Comparison of ENCODE assay signal across 31 mouse cellular contexts in the genomic region with DNA sequence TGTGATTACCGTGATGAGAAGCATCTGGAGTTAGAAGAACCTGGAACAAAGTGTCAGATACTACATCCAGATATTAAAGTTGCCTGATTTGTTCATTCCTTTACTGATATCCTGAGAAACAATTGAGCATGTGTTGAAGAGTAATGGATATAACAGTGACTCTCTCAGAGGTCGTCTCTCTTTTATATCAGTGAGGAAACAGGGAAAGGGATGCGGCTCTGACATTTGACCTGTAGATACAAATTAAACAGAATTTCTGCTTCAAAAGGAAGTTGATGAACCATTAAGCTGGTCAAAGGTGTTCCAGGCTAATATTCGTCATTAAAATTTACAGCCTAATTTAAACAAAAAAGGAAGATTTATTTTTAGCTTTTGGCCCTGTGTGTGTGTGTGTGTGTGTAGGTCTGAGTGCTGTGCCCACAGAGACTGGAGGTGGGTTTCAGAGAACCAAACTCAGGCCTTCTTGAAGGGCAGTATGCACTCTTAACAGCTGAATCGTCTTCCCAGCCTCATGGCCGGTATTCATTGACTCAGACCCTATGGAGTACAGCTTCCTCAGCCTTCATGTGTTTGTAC.
DNase-seq lines count a peak whose midpoint lies in the region; ATAC-seq and TF ChIP-seq lines count a peak whose summit lies in the region.
"Had no signal": no experiment of that assay in that cellular context is flagged by ENCODE, and none has a peak within 500 bp of the region (broad histone marks: within the 10 kb centered on the region; RNA-seq: fewer than 3 reads in every experiment).

No protein-coding gene starts in this region.

- H3K4me3 ChIP-seq in kidney, embryonic 14.5 days (ENCODE audit: low read length): no peak overlapping the region
- no peak overlapping the region for H3K4me3 ChIP-seq in kidney, postnatal 0 days (replicated peaks; ENCODE audit: low read depth, low read length)
- H3K4me3 ChIP-seq: embryonic facial prominence, embryonic 10.5 days; embryonic facial prominence, embryonic 13.5 days; erythroblast, embryonic 14.5 days; forebrain, embryonic 12.5 days; forebrain, embryonic 15.5 days; heart, adult 2 months; heart, embryonic 10.5 days; heart, embryonic 13.5 days had no signal

- peak; percentile 81 for ATAC-seq in kidney, embryonic 14.5 days (ENCODE audit: low FRiP score, low TSS enrichment)
- no peak for ATAC-seq in kidney, postnatal 0 days (replicated peaks; ENCODE audit: low FRiP score, low read depth)
- ATAC-seq: forebrain, embryonic 15.5 days; hindbrain, postnatal 0 days; Patski had no signal

- no peaks in the 10 kb centered on the region for H3K36me3 ChIP-seq in kidney, embryonic 14.5 days (ENCODE audit: control insufficient read depth, insufficient read depth, low read length)
- H3K36me3 ChIP-seq in kidney, postnatal 0 days (ENCODE audit: insufficient read depth, low read length): no peaks in the 10 kb centered on the region
- H3K36me3 ChIP-seq: embryonic facial prominence, embryonic 10.5 days; forebrain, embryonic 12.5 days; forebrain, embryonic 15.5 days; G1E; heart, embryonic 10.5 days; heart, embryonic 13.5 days had no signal

- DNase-seq in embryo, embryonic 11 days: peak; percentile 7
- no peak for DNase-seq in embryo, embryonic 10 days (ENCODE audit: low spot score)
- no peak for DNase-seq in kidney, postnatal 14 days
- peak; percentile 69 for DNase-seq in kidney, postnatal 0 days (ENCODE audit: low spot score)
- no peak for DNase-seq in kidney, adult 18-20 months
- no peak for DNase-seq in T-cell, adult 2 months (ENCODE audit: low spot score)
- DNase-seq: adrenal gland, adult 2 months; adrenal gland, postnatal 14 days; B cell, adult 2 months; cerebellum, adult 11 months; cerebellum, adult 2 months; cerebellum, adult 9-11 months; cerebellum, postnatal 25 days; gastrocnemius, postnatal 10 days; gastrocnemius, postnatal 36 days; heart, adult 2 months; heart, postnatal 14 days; heart, postnatal 4 days had no signal

- H3K9ac ChIP-seq in kidney, embryonic 14.5 days (ENCODE audit: low read depth, low read length): no peak overlapping the region
- H3K9ac ChIP-seq in kidney, postnatal 0 days (ENCODE audit: low read depth, low read length): no peak overlapping the region
- H3K9ac ChIP-seq: embryonic facial prominence, embryonic 13.5 days; forebrain, embryonic 12.5 days; forebrain, embryonic 15.5 days; heart, embryonic 13.5 days; hindbrain, embryonic 14.5 days had no signal

- H3K4me2 ChIP-seq in kidney, embryonic 14.5 days (replicated peaks; ENCODE audit: low read depth, low read length): no peak overlapping the region
- H3K4me2 ChIP-seq in kidney, postnatal 0 days (ENCODE audit: low read length): no peak overlapping the region
- H3K4me2 ChIP-seq: embryonic facial prominence, embryonic 13.5 days; forebrain, embryonic 12.5 days; forebrain, embryonic 15.5 days; heart, embryonic 13.5 days; hindbrain, embryonic 14.5 days had no signal

- WGBS in kidney, embryonic 14.5 days: 17% methylated on average over 6 of the region's 6 CpGs
- 19% methylated on average over 6 of the region's 6 CpGs for WGBS in kidney, postnatal 0 days

- H3K9me3 ChIP-seq in kidney, embryonic 14.5 days (ENCODE audit: control insufficient read depth, low read length): no peaks in the 10 kb centered on the region
- no peaks in the 10 kb centered on the region for H3K9me3 ChIP-seq in kidney, postnatal 0 days (replicated peaks; ENCODE audit: low read length)
- H3K9me3 ChIP-seq: embryonic facial prominence, embryonic 10.5 days; embryonic facial prominence, embryonic 13.5 days; forebrain, embryonic 12.5 days; forebrain, embryonic 15.5 days; G1E; heart, embryonic 10.5 days; heart, embryonic 13.5 days had no signal

- TF ChIP-seq CTCF in kidney, postnatal 0 days (IDR thresholded peaks at IDR 0.05; ENCODE audit: low read depth): no peak

- H3K27ac ChIP-seq in kidney, embryonic 14.5 days (ENCODE audit: low read depth, low read length): no peak overlapping the region
- no peak overlapping the region for H3K27ac ChIP-seq in kidney, postnatal 0 days
- H3K27ac ChIP-seq: embryonic facial prominence, embryonic 10.5 days; embryonic facial prominence, embryonic 13.5 days; forebrain, embryonic 12.5 days; forebrain, embryonic 15.5 days; heart, adult 2 months; heart, embryonic 10.5 days; heart, embryonic 13.5 days; hindbrain, embryonic 14.5 days; hindbrain, postnatal 0 days had no signal

- H3K27me3 ChIP-seq in kidney, embryonic 14.5 days (ENCODE audit: control insufficient read depth, insufficient read depth, low read length): no peaks in the 10 kb centered on the region
- H3K27me3 ChIP-seq in kidney, postnatal 0 days (ENCODE audit: insufficient read depth, low read length): no peaks in the 10 kb centered on the region
- H3K27me3 ChIP-seq: CH12.LX; embryonic facial prominence, embryonic 13.5 days; forebrain, embryonic 12.5 days; forebrain, embryonic 15.5 days; heart, embryonic 13.5 days had no signal

- no peaks in the 10 kb centered on the region for H3K4me1 ChIP-seq in kidney, embryonic 14.5 days (ENCODE audit: control insufficient read depth, insufficient read depth, low read length)
- no peaks in the 10 kb centered on the region for H3K4me1 ChIP-seq in kidney, postnatal 0 days (replicated peaks; ENCODE audit: insufficient read depth, low read length)
- H3K4me1 ChIP-seq: embryonic facial prominence, embryonic 10.5 days; embryonic facial prominence, embryonic 13.5 days; forebrain, embryonic 12.5 days; forebrain, embryonic 15.5 days; heart, embryonic 10.5 days; heart, embryonic 13.5 days had no signal

Comparison
In these comparisons a context has a peak if more than half of its experiments do, and no peak if none do; other contexts are left out.
1. DNase-seq: peak in embryo, embryonic 11 days (single experiment) and kidney, postnatal 0 days (single experiment); none in embryo, embryonic 10 days (single experiment), kidney, postnatal 14 days (single experiment), kidney, adult 18-20 months (single experiment) and T-cell, adult 2 months (single experiment).